Mouse (Mus musculus) embryonic facial prominence, embryonic 10.5 days (tissue): ENCODE measurements around the gene Nudt7. TPM values are rescaled to one million over a fixed set of nuclear protein-coding genes. Genes with fewer than 3 reads are reported as not detected.

Experiments
- DNase-seq: peaks from one replicate; pipeline ENCODE4 v3.0.0-alpha.2; 2017; ENCODE audit warnings: low spot score
- H3K27ac ChIP-seq: fragments of 300-500 bp; sonication (generic); replicated peaks from 2 replicates; pipeline ENCODE4 v1.5.1; 2016; ENCODE audit warnings: mild to moderate bottlenecking
- H3K27me3 ChIP-seq: fragments of 300-500 bp; sonication (generic); replicated peaks from 2 replicates; pipeline ENCODE4 v1.6.1; 2016; ENCODE audit warnings: low read depth, mild to moderate bottlenecking; ENCODE audit not compliant: poor library complexity, severe bottlenecking
- H3K36me3 ChIP-seq: fragments of 300-500 bp; sonication (generic); replicated peaks from 2 replicates; pipeline ENCODE4 v1.6.1; 2016; ENCODE audit warnings: mild to moderate bottlenecking, moderate library complexity
- H3K4me1 ChIP-seq: fragments of 300-500 bp; sonication (generic); 2 replicates; pipeline ENCODE4 v1.6.1; 2016
- H3K4me3 ChIP-seq: fragments of 300-500 bp; sonication (generic); 2 replicates; pipeline ENCODE4 v1.5.1; 2016; ENCODE audit warnings: mild to moderate bottlenecking, moderate library complexity
- H3K9me3 ChIP-seq: fragments of 300-500 bp; sonication (generic); 2 replicates; pipeline ENCODE4 v1.6.1; 2016; ENCODE audit warnings: mild to moderate bottlenecking
- WGBS: fragments of 180-500 bp; shearing (Covaris S2); methylation state at CpG from one replicate; pipeline ENCODE4 v1.1.7; 2016; 5-methylcytosine and 5-hydroxymethylcytosine counted together
- polyA plus RNA-seq: library from polyadenylated mRNA; unstranded; fragments of >200 nt; fragmentation: Nextera tagmentation; extraction: Ambion mirVana; gene quantifications from 2 replicates; pipeline ENCODE4 v1.2.1, GENCODE M21; 2016

Gene Nudt7
- polyA plus RNA-seq, 1 experiment from 2014 or later = 9.3 TPM

DNA sequence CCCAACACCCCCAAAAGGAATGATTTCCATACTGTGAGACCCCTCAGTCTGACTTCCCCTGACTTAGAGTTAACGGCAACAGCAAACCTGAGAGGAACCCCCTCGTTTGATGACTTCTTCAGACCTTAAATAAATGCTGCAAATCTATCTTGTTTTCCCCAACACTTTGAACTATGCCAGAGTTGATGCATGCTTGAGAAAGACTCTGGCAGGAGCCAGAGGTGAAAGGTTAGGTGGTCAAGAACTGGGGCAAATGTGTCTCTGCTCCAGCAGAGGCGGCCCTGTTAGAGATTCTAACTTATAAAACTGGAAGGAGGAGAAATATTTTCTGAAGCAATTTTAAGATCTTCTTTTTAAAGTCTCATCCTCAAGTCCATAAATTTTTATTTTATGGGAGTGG, 26.3 kb downstream of the Nudt7 start:
- Histone ChIP-seq H3K9me3 (no peaks in the 10 kb centered on the region), H3K36me3 (no peaks in the 10 kb centered on the region), H3K4me1 (no peaks in the 10 kb centered on the region), H3K27me3 (no peaks in the 10 kb centered on the region), H3K27ac (no peak overlapping the region), H3K4me3 (no peak overlapping the region)
- DNase-seq = no peak
- 84% methylated on average over 3 of the region's 3 CpGs for WGBS

DNA sequence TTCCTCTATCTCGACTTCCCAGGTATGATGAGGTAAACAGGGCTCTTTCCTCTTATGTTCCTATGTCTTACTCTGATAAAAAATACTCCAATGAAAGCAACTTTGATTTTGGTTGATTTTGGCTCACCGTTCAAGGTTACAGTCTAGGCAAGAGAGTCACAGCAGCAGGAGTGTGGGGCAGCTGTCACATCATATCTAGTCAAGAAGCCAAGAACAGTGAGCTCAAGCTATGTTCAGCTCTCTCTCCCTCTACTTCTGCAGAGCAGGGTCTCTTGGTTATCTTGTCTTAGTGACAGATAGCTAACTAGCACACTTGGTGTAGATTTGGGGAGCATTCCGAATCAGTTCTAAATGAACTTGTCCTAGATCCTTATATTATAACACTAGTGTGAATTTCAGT, 30.5 kb downstream of the Nudt7 start:
- Histone ChIP-seq H3K27me3 (no peaks in the 10 kb centered on the region), H3K4me3 (no peak overlapping the region), H3K9me3 (no peaks in the 10 kb centered on the region), H3K27ac (no peak overlapping the region), H3K4me1 (peaks cover 6% of the 10 kb centered on the region; the same call in 1 of the 2 replicates), H3K36me3 (no peaks in the 10 kb centered on the region)
- no peak for DNase-seq
- 89% methylated on average over 3 of the region's 3 CpGs for WGBS

DNA sequence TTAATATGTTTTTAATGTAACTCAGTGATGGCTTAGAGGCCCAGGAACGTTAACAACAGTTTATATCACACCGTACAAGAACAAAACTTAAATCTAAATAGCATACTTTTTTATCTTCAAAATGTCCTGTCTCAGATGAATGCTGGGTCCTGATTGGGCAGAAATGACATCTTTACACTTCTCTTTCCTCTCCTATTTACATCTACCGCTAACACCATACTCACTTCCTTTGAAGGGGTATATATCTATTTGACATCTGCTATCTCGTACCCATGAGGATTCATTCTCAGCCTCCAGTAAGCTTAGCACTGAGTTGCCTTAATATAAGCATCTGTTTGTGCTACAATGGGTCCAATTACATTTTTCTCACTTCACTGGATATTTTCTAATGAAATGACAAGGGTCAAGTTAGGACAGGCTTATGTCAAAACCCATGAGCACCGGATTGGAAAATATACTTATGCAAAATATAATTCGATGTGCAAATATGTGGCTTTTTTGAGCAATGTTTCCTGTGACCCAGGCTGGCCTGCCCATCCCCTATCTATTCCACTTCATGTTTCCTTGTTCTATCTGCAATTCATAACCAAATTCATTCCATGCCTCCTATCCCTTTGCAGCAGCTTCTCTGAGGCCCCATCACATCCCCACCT, 31.2 kb downstream of the Nudt7 start:
- no peaks in the 10 kb centered on the region for H3K9me3 ChIP-seq
- no peaks in the 10 kb centered on the region for H3K36me3 ChIP-seq
- no peak for DNase-seq
- H3K27me3 ChIP-seq = no peaks in the 10 kb centered on the region
- 87% methylated on average over 6 of the region's 6 CpGs for WGBS
- H3K4me1 ChIP-seq = peaks cover 6% of the 10 kb centered on the region; the same call in 1 of the 2 replicates
- H3K4me3 ChIP-seq = no peak overlapping the region
- no peak overlapping the region for H3K27ac ChIP-seq

DNA sequence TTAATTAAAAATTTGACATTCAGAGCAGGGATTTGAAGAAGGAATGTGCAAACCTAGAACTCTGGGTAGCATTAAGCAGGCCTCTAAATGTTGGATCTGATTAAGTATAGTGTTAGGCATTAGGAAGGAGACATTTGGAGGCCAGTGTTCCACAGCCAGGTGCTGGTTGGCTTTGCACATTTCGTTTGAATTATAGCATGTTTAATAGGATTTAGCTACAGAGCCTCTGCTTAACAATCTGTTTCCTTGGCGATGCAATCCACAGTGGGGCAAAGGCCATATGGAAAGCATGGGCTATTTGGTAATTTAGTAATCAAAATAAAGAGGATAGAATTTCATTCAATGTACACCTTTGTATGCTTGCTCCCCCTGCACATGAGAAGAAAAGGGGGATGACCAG, 32.4 kb downstream of the Nudt7 start:
- 51% methylated on average over 2 of the region's 2 CpGs for WGBS
- Histone ChIP-seq H3K4me3 (no peak overlapping the region), H3K36me3 (no peaks in the 10 kb centered on the region), H3K4me1 (peaks cover 6% of the 10 kb centered on the region; the same call in 1 of the 2 replicates), H3K27me3 (no peaks in the 10 kb centered on the region), H3K9me3 (no peaks in the 10 kb centered on the region), H3K27ac (no peak overlapping the region)
- no peak for DNase-seq

DNA sequence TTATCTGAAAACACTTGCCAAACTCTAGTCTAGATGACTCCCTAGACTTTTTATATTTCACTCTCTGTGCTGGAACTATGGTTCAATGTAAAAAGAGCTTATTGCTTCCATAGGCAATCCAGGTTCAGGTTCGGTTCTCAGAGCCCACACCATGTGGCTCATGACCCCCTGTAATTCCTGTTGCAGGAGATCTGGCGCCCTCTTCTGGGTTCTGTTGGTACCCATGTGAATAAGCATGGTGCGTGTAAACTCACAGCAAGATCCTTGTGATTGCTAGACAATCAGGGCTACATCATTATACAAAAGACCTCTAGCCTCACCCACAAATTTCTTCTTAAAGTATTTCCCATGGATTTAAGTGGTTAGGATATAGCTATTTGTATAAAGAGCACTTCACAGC, 43.4 kb downstream of the Nudt7 start:
- Histone ChIP-seq H3K9me3 (no peaks in the 10 kb centered on the region), H3K4me1 (no peaks in the 10 kb centered on the region), H3K27me3 (no peaks in the 10 kb centered on the region), H3K36me3 (no peaks in the 10 kb centered on the region), H3K27ac (no peak overlapping the region), H3K4me3 (no peak overlapping the region)
- 70% methylated on average over 3 of the region's 3 CpGs for WGBS
- DNase-seq = no peak

DNA sequence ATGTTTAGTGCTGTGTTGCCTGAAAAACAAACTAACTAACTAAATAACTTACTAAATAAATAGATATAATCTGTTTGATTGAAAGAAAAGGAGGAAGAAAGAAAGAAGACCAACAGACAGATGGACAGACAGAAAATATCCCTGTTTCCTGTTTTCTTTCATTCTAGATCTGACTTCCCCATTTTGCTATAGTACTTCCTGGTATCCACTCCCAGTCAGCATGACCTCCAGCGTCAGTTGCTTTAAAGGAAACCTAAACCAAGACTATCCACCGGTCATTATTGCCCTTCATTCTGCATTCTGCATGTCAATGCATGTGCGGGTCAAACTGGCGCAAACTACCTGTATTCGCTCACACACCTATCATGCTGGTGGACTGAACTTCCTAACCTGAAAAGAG, 60.0 kb downstream of the Nudt7 start:
- Histone ChIP-seq H3K36me3 (no peaks in the 10 kb centered on the region), H3K4me3 (no peak overlapping the region), H3K9me3 (no peaks in the 10 kb centered on the region), H3K27ac (no peak overlapping the region), H3K4me1 (no peaks in the 10 kb centered on the region), H3K27me3 (no peaks in the 10 kb centered on the region)
- no peak for DNase-seq
- WGBS = 87% methylated on average over 5 of the region's 5 CpGs

DNA sequence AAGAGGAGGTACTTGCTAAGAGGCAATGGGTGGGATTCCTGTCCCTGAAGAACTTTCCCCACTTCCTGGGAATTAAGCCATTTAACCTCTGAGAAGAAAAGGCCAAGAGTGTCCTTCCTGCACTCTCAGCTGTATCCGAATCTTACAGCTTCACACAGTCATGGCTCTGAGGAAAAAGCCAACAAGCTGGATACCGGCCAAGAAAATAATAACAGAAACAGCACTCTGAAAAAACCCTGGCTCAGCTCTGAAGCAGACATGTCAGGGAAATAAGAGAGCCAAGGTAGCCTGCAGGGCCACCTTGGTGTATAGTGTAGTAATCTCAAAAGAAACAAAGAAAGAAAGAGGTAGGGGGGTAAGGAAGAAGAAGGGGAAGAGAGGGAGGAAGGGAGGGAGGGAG, 65.6 kb downstream of the Nudt7 start:
- WGBS = 72% methylated on average over 2 of the region's 2 CpGs
- peaks cover 10% of the 10 kb centered on the region; the same call in 1 of the 2 replicates for H3K27me3 ChIP-seq
- no peak overlapping the region for H3K4me3 ChIP-seq
- no peaks in the 10 kb centered on the region for H3K9me3 ChIP-seq
- H3K4me1 ChIP-seq = no peaks in the 10 kb centered on the region
- H3K36me3 ChIP-seq = no peaks in the 10 kb centered on the region
- no peak overlapping the region for H3K27ac ChIP-seq
- DNase-seq = no peak

Other genes starting within 250 kb of the Nudt7 start
- 4.4 and 5.9 TPM in 2 replicates for gene Vat1l, start 72.1 kb downstream of the Nudt7 start, polyA plus RNA-seq